Mouse (Mus musculus) hindbrain, embryonic 15.5 days (tissue): ENCODE measurements at regions not wholly inside any gene's neighbourhood (a gene's known extent, or its start where the extent isn't known, plus 50 kb on each side); places are given as distances from the start of the nearest gene placed in this dataset.

Experiments
- ATAC-seq: fragments of 200-750 bp; cut with Nextera tagmentation; 2 replicates; pipeline ENCODE4 v1.8.0; 2017; ENCODE audit warnings: low read depth, moderate number of reproducible peaks, moderate TSS enrichment; ENCODE audit not compliant: low FRiP score
- H3K27ac ChIP-seq: fragments of 300-500 bp; sonication (generic); replicated peaks from 2 replicates; pipeline ENCODE4 v1.5.1; 2015; ENCODE audit warnings: mild to moderate bottlenecking, inconsistent platforms
- H3K27me3 ChIP-seq: fragments of 300-500 bp; sonication (generic); 2 replicates; pipeline ENCODE4 v1.6.1; 2015; ENCODE audit warnings: control low read depth, inconsistent platforms
- H3K36me3 ChIP-seq: fragments of 300-500 bp; sonication (generic); 2 replicates; pipeline ENCODE4 v1.6.1; 2015; ENCODE audit warnings: control low read depth, inconsistent platforms
- H3K4me1 ChIP-seq: fragments of 300-500 bp; sonication (generic); replicated peaks from 2 replicates; pipeline ENCODE4 v1.6.1; 2015; ENCODE audit warnings: control low read depth, inconsistent platforms
- H3K4me2 ChIP-seq: fragments of 300-500 bp; sonication (generic); 2 replicates; pipeline ENCODE4 v1.6.1; 2015; ENCODE audit warnings: moderate library complexity, mild to moderate bottlenecking, inconsistent platforms
- H3K4me3 ChIP-seq: fragments of 300-500 bp; sonication (generic); 2 replicates; pipeline ENCODE4 v1.5.1; 2015; ENCODE audit warnings: mild to moderate bottlenecking, inconsistent platforms
- H3K9ac ChIP-seq: fragments of 300-500 bp; sonication (generic); 2 replicates; pipeline ENCODE4 v1.6.1; 2015; ENCODE audit warnings: inconsistent platforms
- H3K9me3 ChIP-seq: fragments of 300-500 bp; sonication (generic); 2 replicates; pipeline ENCODE4 v1.6.1; 2016; ENCODE audit warnings: control low read depth, inconsistent platforms
- WGBS: fragments of 180-500 bp; shearing (Covaris S2); methylation state at CpG from one replicate; pipeline ENCODE4 v1.1.7; 2015; 5-methylcytosine and 5-hydroxymethylcytosine counted together

GRCm38 (mm10) chr14:76223036-76223650 is 112.5 kb downstream of the Nufip1 start:
- H3K4me3 ChIP-seq = no peak overlapping the region
- H3K9me3 ChIP-seq = no peaks in the 10 kb centered on the region
- H3K4me1 ChIP-seq = peaks cover 9% of the 10 kb centered on the region; the same call in 1 of the 2 replicates
- H3K4me2 ChIP-seq = no peak overlapping the region
- no peak overlapping the region for H3K27ac ChIP-seq
- no peaks in the 10 kb centered on the region for H3K36me3 ChIP-seq
- 89% methylated on average over 8 of the region's 8 CpGs for WGBS
- H3K27me3 ChIP-seq = no peaks in the 10 kb centered on the region
- H3K9ac ChIP-seq = no peak overlapping the region
- no peak for ATAC-seq

- Histone ChIP-seq H3K27me3 (no peaks in the 10 kb centered on the region), H3K36me3 (no peaks in the 10 kb centered on the region), H3K27ac (no peak overlapping the region), H3K4me2 (no peak overlapping the region), H3K9ac (no peak overlapping the region), H3K4me1 (peaks cover 9% of the 10 kb centered on the region; the same call in 1 of the 2 replicates), H3K4me3 (no peak overlapping the region), H3K9me3 (no peaks in the 10 kb centered on the region)
- no peak for ATAC-seq
- WGBS = 90% methylated on average over 2 of the region's 2 CpGs
Measured at GRCm38 (mm10) chr14:76223903-76224302, 113.2 kb downstream of the Nufip1 start.

- H3K4me1 ChIP-seq = peaks cover 9% of the 10 kb centered on the region; the same call in 1 of the 2 replicates
- no peak for ATAC-seq
- H3K4me3 ChIP-seq = no peak overlapping the region
- H3K9ac ChIP-seq = no peak overlapping the region
- no peak overlapping the region for H3K27ac ChIP-seq
- no peaks in the 10 kb centered on the region for H3K36me3 ChIP-seq
- no peak overlapping the region for H3K4me2 ChIP-seq
- 72% methylated on average over 12 of the region's 12 CpGs for WGBS
- H3K27me3 ChIP-seq = no peaks in the 10 kb centered on the region
- no peaks in the 10 kb centered on the region for H3K9me3 ChIP-seq
Measured at GRCm38 (mm10) chr14:76225532-76225931, 114.8 kb downstream of the Nufip1 start.

GRCm38 (mm10) chr14:76226621-76227297 is 116.1 kb downstream of the Nufip1 start:
- Histone ChIP-seq H3K4me2 (no peak overlapping the region), H3K27ac (no peak overlapping the region), H3K4me3 (no peak overlapping the region), H3K9me3 (no peaks in the 10 kb centered on the region), H3K36me3 (no peaks in the 10 kb centered on the region), H3K27me3 (no peaks in the 10 kb centered on the region), H3K9ac (no peak overlapping the region), H3K4me1 (peaks cover 6% of the 10 kb centered on the region; the same call in 1 of the 2 replicates)
- ATAC-seq = no peak
- 85% methylated on average over 4 of the region's 4 CpGs for WGBS

- H3K4me1 ChIP-seq = no peaks in the 10 kb centered on the region
- WGBS = 59% methylated on average over 9 of the region's 9 CpGs
- H3K4me2 ChIP-seq = no peak overlapping the region
- H3K4me3 ChIP-seq = no peak overlapping the region
- H3K27ac ChIP-seq = no peak overlapping the region
- H3K9me3 ChIP-seq = no peaks in the 10 kb centered on the region
- no peaks in the 10 kb centered on the region for H3K27me3 ChIP-seq
- no peaks in the 10 kb centered on the region for H3K36me3 ChIP-seq
- ATAC-seq = no peak
- no peak overlapping the region for H3K9ac ChIP-seq
Measured at GRCm38 (mm10) chr14:76228968-76229555, 118.4 kb downstream of the Nufip1 start.

GRCm38 (mm10) chr14:76239856-76240493 is 129.3 kb downstream of the Nufip1 start:
- H3K36me3 ChIP-seq = no peaks in the 10 kb centered on the region
- H3K4me3 ChIP-seq = no peak overlapping the region
- no peak overlapping the region for H3K9ac ChIP-seq
- no peak overlapping the region for H3K4me2 ChIP-seq
- 79% methylated on average over 14 of the region's 14 CpGs for WGBS
- peaks cover 16% of the 10 kb centered on the region for H3K4me1 ChIP-seq
- no peak for ATAC-seq
- no peaks in the 10 kb centered on the region for H3K9me3 ChIP-seq
- H3K27me3 ChIP-seq = no peaks in the 10 kb centered on the region
- H3K27ac ChIP-seq = no peak overlapping the region

- H3K4me1 ChIP-seq = peaks cover 21% of the 10 kb centered on the region
- peak overlapping the region; percentile 70 for H3K27ac ChIP-seq
- H3K27me3 ChIP-seq = no peaks in the 10 kb centered on the region
- H3K9me3 ChIP-seq = no peaks in the 10 kb centered on the region
- peak; percentile 32; the same call in 1 of the 2 replicates for ATAC-seq
- no peak overlapping the region for H3K4me3 ChIP-seq
- WGBS = 43% methylated on average over 14 of the region's 14 CpGs
- peak overlapping the region; percentile 20 for H3K4me2 ChIP-seq
- no peaks in the 10 kb centered on the region for H3K36me3 ChIP-seq
- no peak overlapping the region for H3K9ac ChIP-seq
Measured at GRCm38 (mm10) chr14:76243581-76244337, 133.1 kb downstream of the Nufip1 start.

- H3K27ac ChIP-seq = peak overlapping the region; percentile 70
- no peaks in the 10 kb centered on the region for H3K9me3 ChIP-seq
- no peaks in the 10 kb centered on the region for H3K27me3 ChIP-seq
- WGBS = 18% methylated on average over 18 of the region's 18 CpGs
- no peak overlapping the region for H3K9ac ChIP-seq
- peak; percentile 77; the same call in 1 of the 2 replicates for ATAC-seq
- no peaks in the 10 kb centered on the region for H3K36me3 ChIP-seq
- peak overlapping the region; percentile 20; the same call in 1 of the 2 replicates for H3K4me2 ChIP-seq
- peaks cover 23% of the 10 kb centered on the region for H3K4me1 ChIP-seq
- no peak overlapping the region for H3K4me3 ChIP-seq
Measured at GRCm38 (mm10) chr14:76244338-76245062, 133.8 kb downstream of the Nufip1 start.

- 34% methylated on average over 4 of the region's 4 CpGs for WGBS
- Histone ChIP-seq H3K4me1 (peaks cover 23% of the 10 kb centered on the region), H3K27me3 (no peaks in the 10 kb centered on the region), H3K36me3 (no peaks in the 10 kb centered on the region), H3K9me3 (no peaks in the 10 kb centered on the region), H3K9ac (no peak overlapping the region), H3K4me3 (no peak overlapping the region), H3K4me2 (no peak overlapping the region), H3K27ac (peak overlapping the region; percentile 70; the same call in 1 of the 2 replicates)
- no peak for ATAC-seq
Measured at GRCm38 (mm10) chr14:76245063-76245396, 134.3 kb downstream of the Nufip1 start.

GRCm38 (mm10) chr14:76247664-76248063 is 137.0 kb downstream of the Nufip1 start:
- Histone ChIP-seq H3K27me3 (0 out of 2 replicates have a peak, but pooled peaks cover 2% of the 10 kb centered on the region), H3K4me1 (peaks cover 23% of the 10 kb centered on the region), H3K4me3 (no peak overlapping the region), H3K9me3 (no peaks in the 10 kb centered on the region), H3K27ac (no peak overlapping the region), H3K36me3 (no peaks in the 10 kb centered on the region), H3K9ac (no peak overlapping the region), H3K4me2 (no peak overlapping the region)
- WGBS = 89% methylated on average over 4 of the region's 4 CpGs
- ATAC-seq = no peak

GRCm38 (mm10) chr14:76253850-76254249 is 143.2 kb downstream of the Nufip1 start:
- Histone ChIP-seq H3K36me3 (no peaks in the 10 kb centered on the region), H3K9ac (no peak overlapping the region), H3K27ac (peak overlapping the region; percentile 31), H3K9me3 (no peaks in the 10 kb centered on the region), H3K4me1 (peaks cover 27% of the 10 kb centered on the region), H3K4me2 (no peak overlapping the region), H3K27me3 (0 out of 2 replicates have a peak, but pooled peaks cover 2% of the 10 kb centered on the region), H3K4me3 (no peak overlapping the region)
- WGBS = 41% methylated on average over 3 of the region's 3 CpGs
- no peak for ATAC-seq
